In genomic region chr10:79668771-79669575, GRCm38 (mm10) we compare ENCODE assay signal across 7 mouse cellular contexts. TPM values are rescaled to one million over a fixed set of nuclear protein-coding genes. Genes with fewer than 3 reads are reported as not detected.
DNase-seq lines count a peak whose midpoint lies in the region; ATAC-seq and TF ChIP-seq lines count a peak whose summit lies in the region.

TSS of gene Tpgs1 (plus strand) at chr10:79669369.

- peak within 1 kb of the TSS; percentile 91 for H3K4me2 ChIP-seq in embryonic facial prominence, embryonic 12.5 days (replicated peaks)
- peak within 1 kb of the TSS; percentile 82 for H3K4me2 ChIP-seq in limb, embryonic 12.5 days
- H3K4me2 ChIP-seq in midbrain, embryonic 15.5 days = peak within 1 kb of the TSS; percentile 85

- ATAC-seq in embryonic facial prominence, embryonic 12.5 days (ENCODE audit: insufficient number of reproducible peaks, insufficient read depth, low FRiP score, low TSS enrichment) = peak; percentile 57
- peak; percentile 76 for ATAC-seq in limb, embryonic 12.5 days (ENCODE audit: insufficient number of reproducible peaks, insufficient read depth, low FRiP score, low TSS enrichment, low read depth)
- ATAC-seq in midbrain, embryonic 15.5 days (replicated peaks) = peak; percentile 89

- TF ChIP-seq CTCF in kidney, adult 2 months (conservative IDR thresholded peaks at IDR 0.05; ENCODE audit: insufficient read depth, insufficient read length, low read depth, low read length) = peak; percentile 68
- TF ChIP-seq CTCF in spleen, adult 2 months (IDR thresholded peaks at IDR 0.05; ENCODE audit: extremely low read depth, insufficient read depth, insufficient read length, insufficient replicate concordance) = peak; percentile 67; the same call in 1 of the 2 replicates

- peak within 1 kb of the TSS; percentile 94 for H3K27ac ChIP-seq in embryonic facial prominence, embryonic 12.5 days
- peak within 1 kb of the TSS; percentile 97 for H3K27ac ChIP-seq in kidney, adult 2 months (ENCODE audit: insufficient read depth, low read depth, low read length)
- H3K27ac ChIP-seq in limb, embryonic 12.5 days = peak within 1 kb of the TSS; percentile 96
- H3K27ac ChIP-seq in midbrain, embryonic 15.5 days = peak within 1 kb of the TSS; percentile 99
- H3K27ac ChIP-seq in spleen, adult 2 months (ENCODE audit: insufficient read depth, low read length) = peak within 1 kb of the TSS; percentile 83

- peak; percentile 85 for DNase-seq in adrenal gland, postnatal 25 days
- DNase-seq in heart, adult 18-20 months = peak; percentile 92 to 95
- DNase-seq in kidney, adult 2 months = peak; percentile 96
- DNase-seq in spleen, adult 2 months (ENCODE audit: low read depth in 1 of 2, low spot score in 2 of 2) = peak; percentile 78 to 93

- no peak for TF ChIP-seq POLR2A in kidney, adult 2 months (IDR thresholded peaks at IDR 0.05; ENCODE audit: low read depth, low read length)
- peak; percentile 20; the same call in 1 of the 2 replicates for TF ChIP-seq POLR2A in spleen, adult 2 months (IDR thresholded peaks at IDR 0.05; ENCODE audit: low read depth, low read length)

- peak within 1 kb of the TSS; percentile 78 for H3K9ac ChIP-seq in embryonic facial prominence, embryonic 12.5 days
- peak within 1 kb of the TSS; percentile 81 for H3K9ac ChIP-seq in limb, embryonic 12.5 days (replicated peaks)
- H3K9ac ChIP-seq in midbrain, embryonic 15.5 days = peak within 1 kb of the TSS; percentile 90

- H3K4me3 ChIP-seq in embryonic facial prominence, embryonic 12.5 days = peak within 1 kb of the TSS; percentile 85
- H3K4me3 ChIP-seq in kidney, adult 2 months (ENCODE audit: insufficient read depth, low read depth, low read length) = peak within 1 kb of the TSS; percentile 89
- H3K4me3 ChIP-seq in limb, embryonic 12.5 days (replicated peaks) = peak within 1 kb of the TSS; percentile 88
- peak within 1 kb of the TSS; percentile 90 for H3K4me3 ChIP-seq in midbrain, embryonic 15.5 days
- H3K4me3 ChIP-seq in spleen, adult 2 months (ENCODE audit: extremely low read depth, insufficient read depth, insufficient read length) = peak within 1 kb of the TSS; percentile 75

- no peaks in the 10 kb centered on the region for H3K27me3 ChIP-seq in embryonic facial prominence, embryonic 12.5 days
- H3K27me3 ChIP-seq in kidney, adult 2 months (replicated peaks; ENCODE audit: control insufficient read depth, insufficient read depth, low read length) = no peaks in the 10 kb centered on the region
- no peaks in the 10 kb centered on the region for H3K27me3 ChIP-seq in limb, embryonic 12.5 days
- H3K27me3 ChIP-seq in midbrain, embryonic 15.5 days (replicated peaks) = no peaks in the 10 kb centered on the region
- H3K27me3 ChIP-seq in spleen, adult 2 months (ENCODE audit: control insufficient read depth, insufficient read depth, low read length) = no peaks in the 10 kb centered on the region

- H3K4me1 ChIP-seq in embryonic facial prominence, embryonic 12.5 days = peaks cover 13% of the 10 kb centered on the region
- H3K4me1 ChIP-seq in kidney, adult 2 months (ENCODE audit: control insufficient read depth, insufficient read depth, low read length) = peaks cover 8% of the 10 kb centered on the region
- H3K4me1 ChIP-seq in limb, embryonic 12.5 days (replicated peaks) = peaks cover 17% of the 10 kb centered on the region
- peaks cover 32% of the 10 kb centered on the region for H3K4me1 ChIP-seq in midbrain, embryonic 15.5 days
- H3K4me1 ChIP-seq in spleen, adult 2 months (ENCODE audit: control insufficient read depth, insufficient read depth, insufficient read length) = peaks cover 8% of the 10 kb centered on the region; the same call in 1 of the 2 replicates

- no peaks in the 10 kb centered on the region for H3K9me3 ChIP-seq in embryonic facial prominence, embryonic 12.5 days
- H3K9me3 ChIP-seq in limb, embryonic 12.5 days = no peaks in the 10 kb centered on the region
- H3K9me3 ChIP-seq in midbrain, embryonic 15.5 days = no peaks in the 10 kb centered on the region

- 0 out of 2 replicates have a peak, but pooled peaks cover 7% of the 10 kb centered on the region for H3K36me3 ChIP-seq in embryonic facial prominence, embryonic 12.5 days
- no peaks in the 10 kb centered on the region for H3K36me3 ChIP-seq in kidney, adult 2 months (ENCODE audit: control insufficient read depth, insufficient read depth, low read length)
- H3K36me3 ChIP-seq in limb, embryonic 12.5 days = peaks cover 15% of the 10 kb centered on the region; the same call in 1 of the 2 replicates
- no peaks in the 10 kb centered on the region; the same call in 1 of the 2 replicates for H3K36me3 ChIP-seq in midbrain, embryonic 15.5 days (replicated peaks)
- H3K36me3 ChIP-seq in spleen, adult 2 months (ENCODE audit: control insufficient read depth, insufficient read depth, low read length) = peaks cover 2% of the 10 kb centered on the region; the same call in 1 of the 2 replicates

- WGBS in embryonic facial prominence, embryonic 12.5 days = under 1% methylated on average over 45 of the region's 45 CpGs
- whole genome bisulfite sequencing in kidney, adult 2 months = under 1% methylated on average over 44 of the region's 45 CpGs
- WGBS in limb, embryonic 12.5 days = under 1% methylated on average over 45 of the region's 45 CpGs
- under 1% methylated on average over 45 of the region's 45 CpGs for WGBS in midbrain, embryonic 15.5 days
- WGBS in spleen, adult 2 months = under 1% methylated on average over 45 of the region's 45 CpGs

RNA-seq across cellular contexts. Expression of gene Tpgs1, which starts in this region (rescaled TPM):
- 35.0 and 36.5 TPM in 2 replicates for total RNA-seq in adrenal gland, postnatal 25 days (2021)
- 66.1 and 68.6 TPM in 2 replicates for polyA plus RNA-seq in embryonic facial prominence, embryonic 12.5 days (2016; fragmentation: Nextera tagmentation; extraction: Ambion mirVana)
- total RNA-seq in heart, adult 18-20 months (2021) = 10 to 100 TPM; 15.5 to 18.0 TPM
- polyA plus RNA-seq in kidney, adult 2 months (2012; rRNA removed) = 60.3 and 75.2 TPM in 2 replicates
- 57.6 and 63.1 TPM in 2 replicates for polyA plus RNA-seq in limb, embryonic 12.5 days (2016; fragmentation: Nextera tagmentation; extraction: Ambion mirVana)
- 99.8 and 105 TPM in 2 replicates for polyA plus RNA-seq in midbrain, embryonic 15.5 days (2015; fragmentation: Nextera tagmentation; extraction: Ambion mirVana)
- polyA plus RNA-seq in spleen, adult 2 months (2012; rRNA removed) = 47.9 and 77.7 TPM in 2 replicates

Comparison
In these comparisons a context has a peak if more than half of its experiments do, and no peak if none do; other contexts are left out.
1. Peak in every context shown above with its lines: DNase-seq, ATAC-seq, H3K4me3 ChIP-seq and H3K27ac ChIP-seq.